Mouse (Mus musculus): ENCODE measurements around the gene Pga5.

DNA sequence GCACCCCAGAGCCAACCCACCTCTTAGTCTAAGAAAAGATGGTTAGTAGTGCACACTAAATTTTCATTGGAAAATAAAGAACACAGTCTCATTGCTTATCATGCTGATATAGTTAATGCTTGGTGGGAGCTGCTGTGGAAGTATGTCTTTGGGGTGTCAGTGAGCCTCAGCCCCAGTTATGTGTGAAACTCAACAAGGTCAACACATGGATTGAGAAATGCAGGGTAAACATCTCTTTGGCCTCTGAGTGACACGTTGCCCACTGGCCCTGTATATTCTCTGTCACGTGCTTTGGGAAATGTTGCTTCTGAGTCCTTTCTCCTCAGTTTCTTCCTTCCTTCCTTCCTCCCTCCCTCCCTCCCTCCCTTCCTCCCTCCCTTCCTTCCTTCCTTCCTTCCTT lies 19.5 kb downstream of the Pga5 start:
- TF ChIP-seq CTCF (IDR thresholded peaks at IDR 0.05; ENCODE audit: low read depth, low read length) (no peak), POLR2A (IDR thresholded peaks at IDR 0.05; ENCODE audit: insufficient read depth, low read length) (no peak), EP300 (IDR thresholded peaks at IDR 0.05; ENCODE audit: insufficient read depth, low read depth, low read length) (no peak)
